In genomic region chr8:57334714-57335113, GRCm38 (mm10) we compare ENCODE assay signal across 15 mouse cellular contexts. TPM values are rescaled to one million over a fixed set of nuclear protein-coding genes. Genes with fewer than 3 reads are reported as not detected.
DNase-seq lines count a peak whose midpoint lies in the region; ATAC-seq and TF ChIP-seq lines count a peak whose summit lies in the region.
"Had no signal": no experiment of that assay in that cellular context is flagged by ENCODE, and none has a peak within 500 bp of the region (broad histone marks: within the 10 kb centered on the region; RNA-seq: fewer than 3 reads in every experiment).

No protein-coding gene starts in this region.

- H3K27ac ChIP-seq in intestine, embryonic 14.5 days (ENCODE audit: low read depth), result peak overlapping the region; percentile 85
- H3K27ac ChIP-seq in intestine, embryonic 16.5 days (ENCODE audit: low read length), result no peak overlapping the region
- H3K27ac ChIP-seq in embryonic facial prominence, embryonic 12.5 days, result peak overlapping the region; percentile 77; the same call in 1 of the 2 replicates
- H3K27ac ChIP-seq in heart, embryonic 14.5 days (replicated peaks in 1 of 2; ENCODE audit: control insufficient read depth in 1 of 2, insufficient read depth in 1 of 2, low read depth in 2 of 2, low read length in 2 of 2), result peak overlapping the region; percentile 99 to 100
- H3K27ac ChIP-seq in limb, embryonic 14.5 days (replicated peaks; ENCODE audit: low read depth, low read length), result peak overlapping the region; percentile 68
- H3K27ac ChIP-seq: hindbrain, embryonic 15.5 days; layer of hippocampus, adult 2 months had no signal

- H3K36me3 ChIP-seq in intestine, embryonic 14.5 days (ENCODE audit: control insufficient read depth, insufficient read depth, low read length), result no peaks in the 10 kb centered on the region
- H3K36me3 ChIP-seq in intestine, embryonic 16.5 days (ENCODE audit: control insufficient read depth, insufficient read depth, low read length), result no peaks in the 10 kb centered on the region
- no peaks in the 10 kb centered on the region for H3K36me3 ChIP-seq in embryonic facial prominence, embryonic 12.5 days
- no peaks in the 10 kb centered on the region for H3K36me3 ChIP-seq in heart, embryonic 14.5 days (ENCODE audit: control insufficient read depth, insufficient read depth, low read length)
- H3K36me3 ChIP-seq in limb, embryonic 14.5 days (ENCODE audit: control insufficient read depth, insufficient read depth, low read length), result no peaks in the 10 kb centered on the region
- H3K36me3 ChIP-seq: hindbrain, embryonic 15.5 days had no signal

- H3K4me3 ChIP-seq in intestine, embryonic 14.5 days (ENCODE audit: low read depth, low read length), result peak overlapping the region; percentile 41
- no peak overlapping the region for H3K4me3 ChIP-seq in intestine, embryonic 16.5 days (ENCODE audit: low read length)
- no peak overlapping the region; the same call in 1 of the 2 replicates for H3K4me3 ChIP-seq in embryonic facial prominence, embryonic 12.5 days
- peak overlapping the region; percentile 55 to 93; a peak in 3 of 4 replicates for H3K4me3 ChIP-seq in heart, embryonic 14.5 days (ENCODE audit: control insufficient read depth in 1 of 2, insufficient read depth in 1 of 2, low read depth in 1 of 2, low read length in 2 of 2)
- H3K4me3 ChIP-seq in limb, embryonic 14.5 days (replicated peaks; ENCODE audit: low read length), result peak overlapping the region; percentile 39
- H3K4me3 ChIP-seq: hindbrain, embryonic 15.5 days; layer of hippocampus, adult 2 months had no signal

- peak overlapping the region; percentile 61 for H3K9ac ChIP-seq in intestine, embryonic 14.5 days (ENCODE audit: low read length)
- no peak overlapping the region for H3K9ac ChIP-seq in intestine, embryonic 16.5 days (ENCODE audit: low read depth, low read length)
- peak overlapping the region; percentile 37 for H3K9ac ChIP-seq in embryonic facial prominence, embryonic 12.5 days
- H3K9ac ChIP-seq in heart, embryonic 14.5 days (ENCODE audit: low read length), result peak overlapping the region; percentile 100
- peak overlapping the region; percentile 62; the same call in 1 of the 2 replicates for H3K9ac ChIP-seq in limb, embryonic 14.5 days (ENCODE audit: low read depth, low read length, severe bottlenecking)
- H3K9ac ChIP-seq: hindbrain, embryonic 15.5 days had no signal

- no peak for ATAC-seq in intestine, embryonic 14.5 days (replicated peaks; ENCODE audit: low FRiP score, low TSS enrichment, low read depth)
- no peak for ATAC-seq in intestine, embryonic 16.5 days
- ATAC-seq in embryonic facial prominence, embryonic 12.5 days (ENCODE audit: insufficient number of reproducible peaks, insufficient read depth, low FRiP score, low TSS enrichment), result no peak
- no peak for ATAC-seq in heart, embryonic 14.5 days (ENCODE audit: insufficient number of reproducible peaks, insufficient read depth, low FRiP score, low read depth)
- no peak for ATAC-seq in limb, embryonic 14.5 days (ENCODE audit: low FRiP score, low read depth)

- peak overlapping the region; percentile 53 for H3K4me2 ChIP-seq in intestine, embryonic 14.5 days (ENCODE audit: low read length)
- H3K4me2 ChIP-seq in intestine, embryonic 16.5 days (ENCODE audit: low read depth, low read length), result no peak overlapping the region
- peak overlapping the region; percentile 40 for H3K4me2 ChIP-seq in embryonic facial prominence, embryonic 12.5 days (replicated peaks)
- peak overlapping the region; percentile 80 for H3K4me2 ChIP-seq in heart, embryonic 14.5 days (ENCODE audit: low read length)
- peak overlapping the region; percentile 85 for H3K4me2 ChIP-seq in limb, embryonic 14.5 days (replicated peaks; ENCODE audit: low read depth, low read length, severe bottlenecking)
- H3K4me2 ChIP-seq: hindbrain, embryonic 15.5 days had no signal

- TF ChIP-seq POLR2A in limb, embryonic 14.5 days (IDR thresholded peaks at IDR 0.05; ENCODE audit: borderline replicate concordance, extremely low read depth, insufficient read depth, insufficient read length), result no peak

- peaks cover 43% of the 10 kb centered on the region for H3K27me3 ChIP-seq in intestine, embryonic 14.5 days (replicated peaks; ENCODE audit: control insufficient read depth, insufficient read depth, low read length)
- H3K27me3 ChIP-seq in intestine, embryonic 16.5 days (replicated peaks; ENCODE audit: control insufficient read depth, insufficient read depth, low read length), result peaks cover 22% of the 10 kb centered on the region
- H3K27me3 ChIP-seq in embryonic facial prominence, embryonic 12.5 days, result peaks cover 85% of the 10 kb centered on the region
- H3K27me3 ChIP-seq in heart, embryonic 14.5 days (ENCODE audit: control insufficient read depth, insufficient read depth, low read length), result no peaks in the 10 kb centered on the region
- peaks cover 43% of the 10 kb centered on the region; the same call in 1 of the 2 replicates for H3K27me3 ChIP-seq in limb, embryonic 14.5 days (ENCODE audit: control insufficient read depth, insufficient read depth, low read length)

- DNase-seq in intestine, embryonic 14.5 days (ENCODE audit: low spot score), result peak; percentile 54
- no peak for DNase-seq in limb, embryonic 14.5 days (ENCODE audit: low spot score)
- DNase-seq in layer of hippocampus, adult 9-11 months, result no peak
- no peak for DNase-seq in retina, embryonic 14.5 days (ENCODE audit: low spot score)
- DNase-seq: cerebellum, adult 11-12 months; gastrocnemius, postnatal 36 days; lung, postnatal 10 days; right cerebral cortex, postnatal 25 days; thymus, postnatal 14 days had no signal

- 18% methylated on average over 5 of the region's 5 CpGs for WGBS in intestine, embryonic 14.5 days
- 18% methylated on average over 5 of the region's 5 CpGs for WGBS in intestine, embryonic 16.5 days
- WGBS in embryonic facial prominence, embryonic 12.5 days, result 1% methylated on average over 5 of the region's 5 CpGs
- 11% methylated on average over 5 of the region's 5 CpGs for WGBS in heart, embryonic 14.5 days
- WGBS in limb, embryonic 14.5 days, result 10% methylated on average over 5 of the region's 5 CpGs

- 0 out of 2 replicates have a peak, but pooled peaks cover 3% of the 10 kb centered on the region for H3K4me1 ChIP-seq in intestine, embryonic 14.5 days (replicated peaks; ENCODE audit: control insufficient read depth, insufficient read depth, low read length)
- H3K4me1 ChIP-seq in intestine, embryonic 16.5 days (ENCODE audit: control insufficient read depth, insufficient read depth, low read length), result no peaks in the 10 kb centered on the region
- 0 out of 2 replicates have a peak, but pooled peaks cover 5% of the 10 kb centered on the region for H3K4me1 ChIP-seq in embryonic facial prominence, embryonic 12.5 days
- H3K4me1 ChIP-seq in heart, embryonic 14.5 days (ENCODE audit: control insufficient read depth in 2 of 2, insufficient read depth in 2 of 2, low read length in 2 of 2), result peaks cover 2 to 23% of the 10 kb centered on the region in 2 experiments; a peak in 3 of 4 replicates
- peaks cover 21% of the 10 kb centered on the region for H3K4me1 ChIP-seq in limb, embryonic 14.5 days (ENCODE audit: control insufficient read depth, insufficient read depth, low read length)
- H3K4me1 ChIP-seq: hindbrain, embryonic 15.5 days had no signal

- no peaks in the 10 kb centered on the region for H3K9me3 ChIP-seq in intestine, embryonic 14.5 days (ENCODE audit: control insufficient read depth, low read length)
- H3K9me3 ChIP-seq in intestine, embryonic 16.5 days (ENCODE audit: control insufficient read depth, low read length), result no peaks in the 10 kb centered on the region
- H3K9me3 ChIP-seq in embryonic facial prominence, embryonic 12.5 days, result no peaks in the 10 kb centered on the region
- H3K9me3 ChIP-seq in heart, embryonic 14.5 days (ENCODE audit: control insufficient read depth, low read length), result no peaks in the 10 kb centered on the region
- H3K9me3 ChIP-seq in limb, embryonic 14.5 days (ENCODE audit: control insufficient read depth, low read length), result no peaks in the 10 kb centered on the region
- H3K9me3 ChIP-seq: hindbrain, embryonic 15.5 days had no signal

RNA-seq across cellular contexts. Expression of gene Hand2, which starts 13.9 kb away (rescaled TPM):
- 13.1 and 15.9 TPM in 2 replicates for polyA plus RNA-seq in intestine, embryonic 14.5 days (2014; fragmentation: Nextera tagmentation; extraction: Ambion mirVana)
- polyA plus RNA-seq in intestine, embryonic 16.5 days (2015; fragmentation: Nextera tagmentation; extraction: Ambion mirVana), result 4.1 and 5.1 TPM in 2 replicates
- 5.8 and 6.3 TPM in 2 replicates for polyA plus RNA-seq in embryonic facial prominence, embryonic 12.5 days (2016; fragmentation: Nextera tagmentation; extraction: Ambion mirVana)
- 16.3 and 17.4 TPM in 2 replicates for polyA plus RNA-seq in heart, embryonic 14.5 days (2014; fragmentation: Nextera tagmentation; extraction: Ambion mirVana)
- 33.4 and 36.2 TPM in 2 replicates for polyA plus RNA-seq in limb, embryonic 14.5 days (2012; rRNA removed)
- 9.8 and 13.5 TPM in 2 replicates for polyA plus RNA-seq in limb, embryonic 14.5 days (2014; fragmentation: Nextera tagmentation; extraction: Ambion mirVana)
- polyA plus RNA-seq: hindbrain, embryonic 15.5 days; kidney, embryonic 14.5 days had no signal

Comparison
In these comparisons a context has a peak if more than half of its experiments do, and no peak if none do; other contexts are left out.
1. H3K4me3 ChIP-seq: peak in intestine, embryonic 14.5 days (single experiment), heart, embryonic 14.5 days (2 of 2) and limb, embryonic 14.5 days (single experiment); none in intestine, embryonic 16.5 days (single experiment) and embryonic facial prominence, embryonic 12.5 days (single experiment).